Mouse (Mus musculus): ENCODE results near the gene Rtl8b.
A peak's percentile ranks its signal among the peaks of the same experiment; 100 is the strongest.
"Not testable (repeated sequence)": the region's sequence is repeated elsewhere in the genome, so short reads cannot be mapped to it uniquely, and the experiment has no call there.

Gene Rtl8b

GRCm38 (mm10) chrX:53670294-53670693 lies at the start of gene Rtl8b:
Gene Rtl8b (minus strand): TSS chrX:53670408.
- DNase-seq (ENCODE audit: low spot score in 2 of 2), result peak; percentile 83 to 84

GRCm38 (mm10) chrX:53716323-53717182 lies 46.3 kb upstream of the Rtl8b start:
- DNase-seq (ENCODE audit: low spot score in 2 of 2), result peak; percentile 29 to 54

- DNase-seq (ENCODE audit: low spot score in 2 of 2), result no peak
Observed at GRCm38 (mm10) chrX:53715942-53716322, 45.7 kb upstream of the Rtl8b start.

GRCm38 (mm10) chrX:53702673-53703072 lies 32.5 kb upstream of the Rtl8b start:
- DNase-seq (ENCODE audit: low spot score in 2 of 2), result no peak

- DNase-seq (ENCODE audit: low spot score in 2 of 2), result peak in 1 of 2 experiments; percentile 29
Observed at GRCm38 (mm10) chrX:53699225-53699624, 29.0 kb upstream of the Rtl8b start.

GRCm38 (mm10) chrX:53694008-53694777 lies 24.0 kb upstream of the Rtl8b start:
- DNase-seq (ENCODE audit: low spot score in 2 of 2), result no peak

GRCm38 (mm10) chrX:53693141-53693540 lies 22.9 kb upstream of the Rtl8b start:
- DNase-seq (ENCODE audit: low spot score in 2 of 2), result no peak

- no peak for DNase-seq (ENCODE audit: low spot score in 2 of 2)
Observed at GRCm38 (mm10) chrX:53692065-53692464, 21.9 kb upstream of the Rtl8b start.

GRCm38 (mm10) chrX:53684676-53685075 lies 14.5 kb upstream of the Rtl8b start:
- not testable (repeated sequence) for DNase-seq (ENCODE audit: low spot score in 2 of 2)

GRCm38 (mm10) chrX:53682650-53683049 lies 12.4 kb upstream of the Rtl8b start:
- DNase-seq (ENCODE audit: low spot score in 2 of 2), result not testable (repeated sequence)

- DNase-seq (ENCODE audit: low spot score in 2 of 2), result peak; percentile 78 to 83
Observed at GRCm38 (mm10) chrX:53676943-53677342, 6.7 kb upstream of the Rtl8b start.

GRCm38 (mm10) chrX:53670696-53671095 lies 488 bp upstream of the Rtl8b start:
- DNase-seq (ENCODE audit: low spot score in 2 of 2), result not testable (repeated sequence)

- DNase-seq (ENCODE audit: low spot score in 2 of 2), result not testable (repeated sequence)
Observed at GRCm38 (mm10) chrX:53669557-53670270, 494 bp downstream of the Rtl8b start.

- DNase-seq (ENCODE audit: low spot score in 2 of 2), result not testable (repeated sequence)
Observed at GRCm38 (mm10) chrX:53652917-53653316, 17.3 kb downstream of the Rtl8b start.

GRCm38 (mm10) chrX:53645885-53646284 lies 24.3 kb downstream of the Rtl8b start:
- no peak for DNase-seq (ENCODE audit: low spot score in 2 of 2)

GRCm38 (mm10) chrX:53642980-53643961 lies 26.9 kb downstream of the Rtl8b start, which contains the start of gene Rtl8a:
Gene Rtl8a (minus strand): TSS chrX:53643682.
- peak; percentile 60 to 71 for DNase-seq (ENCODE audit: low spot score in 2 of 2)

- not testable (repeated sequence) for DNase-seq (ENCODE audit: low spot score in 2 of 2)
Observed at GRCm38 (mm10) chrX:53642604-53642979, 27.6 kb downstream of the Rtl8b start.

GRCm38 (mm10) chrX:53638107-53638506 lies 32.1 kb downstream of the Rtl8b start:
- not testable (repeated sequence) for DNase-seq (ENCODE audit: low spot score in 2 of 2)

Measured in right cerebral cortex, adult 2 months (tissue).